8 mouse cellular contexts compared by ENCODE assay signal in genomic region chr10:48405071-48405470, GRCm38 (mm10).
"Had no signal": no experiment of that assay in that cellular context is flagged by ENCODE, and none has a peak within 500 bp of the region (broad histone marks: within the 10 kb centered on the region; RNA-seq: fewer than 3 reads in every experiment).

No protein-coding gene starts in this region.

- DNase-seq: kidney, postnatal 25 days; layer of hippocampus, postnatal 36 days; liver, embryonic 13.5 days; lung, adult 2 months; lung, postnatal 14 days; lung, postnatal 4 days; thymus, adult 18-20 months; thymus, postnatal 36 days had no signal
